In genomic region chr6:113386025-113386424, GRCm38 (mm10) we compare ENCODE assay signal across 23 mouse cellular contexts. TPM values are rescaled to one million over a fixed set of nuclear protein-coding genes. Genes with fewer than 3 reads are reported as not detected.
DNase-seq lines count a peak whose midpoint lies in the region; ATAC-seq and TF ChIP-seq lines count a peak whose summit lies in the region.
"Had no signal": no experiment of that assay in that cellular context is flagged by ENCODE, and none has a peak within 500 bp of the region (broad histone marks: within the 10 kb centered on the region; RNA-seq: fewer than 3 reads in every experiment).

No protein-coding gene starts in this region.

- no peak overlapping the region for H3K9ac ChIP-seq in forebrain, postnatal 0 days
- no peak overlapping the region for H3K9ac ChIP-seq in forebrain, embryonic 12.5 days
- no peak overlapping the region for H3K9ac ChIP-seq in liver, embryonic 13.5 days
- no peak overlapping the region for H3K9ac ChIP-seq in liver, embryonic 11.5 days (ENCODE audit: low read depth, low read length)
- no peak overlapping the region for H3K9ac ChIP-seq in intestine, embryonic 16.5 days (ENCODE audit: low read depth, low read length)
- H3K9ac ChIP-seq: liver, embryonic 14.5 days; lung, embryonic 15.5 days had no signal

- H3K4me3 ChIP-seq in forebrain, postnatal 0 days (ENCODE audit: low read depth, low read length), result no peak overlapping the region
- no peak overlapping the region for H3K4me3 ChIP-seq in forebrain, embryonic 12.5 days (replicated peaks)
- H3K4me3 ChIP-seq in liver, embryonic 13.5 days (replicated peaks), result no peak overlapping the region
- H3K4me3 ChIP-seq in liver, embryonic 11.5 days (ENCODE audit: low read depth, low read length), result no peak overlapping the region
- H3K4me3 ChIP-seq in intestine, embryonic 16.5 days (ENCODE audit: low read length), result no peak overlapping the region
- H3K4me3 ChIP-seq: lung, embryonic 15.5 days; midbrain, embryonic 10.5 days had no signal

- no peak for TF ChIP-seq POLR2A in brain, embryonic 14.5 days (IDR thresholded peaks at IDR 0.05; ENCODE audit: borderline replicate concordance, extremely low read depth, insufficient read depth, insufficient read length, poor library complexity, severe bottlenecking)

- H3K36me3 ChIP-seq in forebrain, postnatal 0 days (ENCODE audit: insufficient read depth), result peaks cover 86% of the 10 kb centered on the region
- peaks cover 89% of the 10 kb centered on the region for H3K36me3 ChIP-seq in forebrain, embryonic 12.5 days (replicated peaks)
- peaks cover 99% of the 10 kb centered on the region for H3K36me3 ChIP-seq in liver, embryonic 13.5 days
- H3K36me3 ChIP-seq in liver, embryonic 11.5 days (ENCODE audit: control insufficient read depth, insufficient read depth, low read length), result peaks cover 76% of the 10 kb centered on the region
- peaks cover 36% of the 10 kb centered on the region for H3K36me3 ChIP-seq in intestine, embryonic 16.5 days (ENCODE audit: control insufficient read depth, insufficient read depth, low read length)

- DNase-seq in forebrain, postnatal 0 days, result no peak
- no peak for DNase-seq in liver, embryonic 13.5 days
- no peak for DNase-seq in liver, embryonic 11.5 days (ENCODE audit: low spot score)
- DNase-seq in brain, embryonic 14.5 days (ENCODE audit: low read depth), result peak; percentile 23
- DNase-seq in gastrocnemius, postnatal 14 days, result no peak
- DNase-seq in kidney, postnatal 4 days, result no peak
- DNase-seq: adrenal gland, postnatal 14 days; cerebellum, adult 11 months; cerebellum, postnatal 25 days; embryo, embryonic 11 days; heart, adult 18-20 months; heart, postnatal 4 days; kidney, adult 18-20 months; lung, postnatal 4 days; right cerebral cortex, postnatal 14 days; thymus, adult 2 months had no signal

- intact Hi-C loops in gastrocnemius, postnatal 14 days (cut with DNase I; ENCODE audit: low total_unique reads), result no loop called here

- no peaks in the 10 kb centered on the region for H3K9me3 ChIP-seq in forebrain, postnatal 0 days (ENCODE audit: low read length)
- no peaks in the 10 kb centered on the region for H3K9me3 ChIP-seq in forebrain, embryonic 12.5 days
- no peaks in the 10 kb centered on the region for H3K9me3 ChIP-seq in liver, embryonic 13.5 days (replicated peaks)
- no peaks in the 10 kb centered on the region for H3K9me3 ChIP-seq in liver, embryonic 11.5 days (ENCODE audit: control insufficient read depth, low read length)
- H3K9me3 ChIP-seq in intestine, embryonic 16.5 days (ENCODE audit: control insufficient read depth, low read length), result no peaks in the 10 kb centered on the region
- H3K9me3 ChIP-seq: G1E; lung, embryonic 15.5 days; midbrain, embryonic 10.5 days had no signal

- no peak for TF ChIP-seq CTCF in forebrain, postnatal 0 days (IDR thresholded peaks at IDR 0.05; ENCODE audit: low read depth)
- no peak for TF ChIP-seq CTCF in brain, embryonic 14.5 days (IDR thresholded peaks at IDR 0.05; ENCODE audit: borderline replicate concordance, extremely low read depth, insufficient read depth, insufficient read length)

- H3K27me3 ChIP-seq in forebrain, postnatal 0 days (ENCODE audit: insufficient read depth, low read length), result no peaks in the 10 kb centered on the region
- H3K27me3 ChIP-seq in forebrain, embryonic 12.5 days, result no peaks in the 10 kb centered on the region
- peaks cover 6% of the 10 kb centered on the region; the same call in 1 of the 2 replicates for H3K27me3 ChIP-seq in liver, embryonic 13.5 days
- H3K27me3 ChIP-seq in liver, embryonic 11.5 days (replicated peaks; ENCODE audit: control insufficient read depth, insufficient read depth, low read length), result no peaks in the 10 kb centered on the region
- H3K27me3 ChIP-seq in intestine, embryonic 16.5 days (replicated peaks; ENCODE audit: control insufficient read depth, insufficient read depth, low read length), result no peaks in the 10 kb centered on the region
- H3K27me3 ChIP-seq: lung, embryonic 15.5 days had no signal

- ATAC-seq in forebrain, postnatal 0 days, result peak; percentile 38
- no peak for ATAC-seq in forebrain, embryonic 12.5 days (ENCODE audit: low FRiP score)
- ATAC-seq in liver, embryonic 13.5 days (ENCODE audit: low read depth), result no peak
- no peak for ATAC-seq in liver, embryonic 11.5 days (replicated peaks; ENCODE audit: low FRiP score)
- ATAC-seq in intestine, embryonic 16.5 days, result peak; percentile 18; the same call in 1 of the 2 replicates

- H3K4me2 ChIP-seq in forebrain, postnatal 0 days (ENCODE audit: low read depth), result no peak overlapping the region
- no peak overlapping the region for H3K4me2 ChIP-seq in forebrain, embryonic 12.5 days
- H3K4me2 ChIP-seq in liver, embryonic 13.5 days, result no peak overlapping the region
- no peak overlapping the region for H3K4me2 ChIP-seq in liver, embryonic 11.5 days
- H3K4me2 ChIP-seq in intestine, embryonic 16.5 days (ENCODE audit: low read depth, low read length), result no peak overlapping the region
- H3K4me2 ChIP-seq: lung, embryonic 15.5 days had no signal

- no peak overlapping the region for H3K27ac ChIP-seq in forebrain, postnatal 0 days (ENCODE audit: low read depth, low read length)
- H3K27ac ChIP-seq in forebrain, embryonic 12.5 days, result no peak overlapping the region
- 0 out of 2 replicates have a peak overlapping the region, but pooled peaks have one; percentile 5 for H3K27ac ChIP-seq in liver, embryonic 13.5 days
- no peak overlapping the region for H3K27ac ChIP-seq in liver, embryonic 11.5 days (ENCODE audit: low read depth, low read length)
- H3K27ac ChIP-seq in intestine, embryonic 16.5 days (ENCODE audit: low read length), result peak overlapping the region; percentile 46; the same call in 1 of the 2 replicates
- H3K27ac ChIP-seq: kidney, postnatal 0 days; liver, embryonic 14.5 days; lung, embryonic 15.5 days; midbrain, embryonic 10.5 days had no signal

- no peaks in the 10 kb centered on the region for H3K4me1 ChIP-seq in forebrain, postnatal 0 days (ENCODE audit: insufficient read depth)
- no peaks in the 10 kb centered on the region for H3K4me1 ChIP-seq in forebrain, embryonic 12.5 days
- H3K4me1 ChIP-seq in liver, embryonic 13.5 days (replicated peaks), result 0 out of 2 replicates have a peak, but pooled peaks cover 3% of the 10 kb centered on the region
- no peaks in the 10 kb centered on the region for H3K4me1 ChIP-seq in liver, embryonic 11.5 days (replicated peaks; ENCODE audit: control insufficient read depth, insufficient read depth, low read length)
- peaks cover 8% of the 10 kb centered on the region; the same call in 1 of the 2 replicates for H3K4me1 ChIP-seq in intestine, embryonic 16.5 days (ENCODE audit: control insufficient read depth, insufficient read depth, low read length)
- H3K4me1 ChIP-seq: lung, embryonic 15.5 days had no signal

- WGBS in forebrain, postnatal 0 days, result 86% methylated on average over 3 of the region's 3 CpGs
- 89% methylated on average over 3 of the region's 3 CpGs for WGBS in forebrain, embryonic 12.5 days
- WGBS in liver, embryonic 13.5 days (ENCODE audit: insufficient replicate concordance), result 73% methylated on average over 3 of the region's 3 CpGs
- WGBS in liver, embryonic 11.5 days, result 73% methylated on average over 3 of the region's 3 CpGs
- 48% methylated on average over 3 of the region's 3 CpGs for WGBS in intestine, embryonic 16.5 days

RNA-seq across cellular contexts. Expression of gene Ttll3, which starts 3.0 kb away (rescaled TPM):
- 12.9 and 14.0 TPM in 2 replicates for total RNA-seq in forebrain, postnatal 0 days (2014; rRNA removed)
- polyA plus RNA-seq in forebrain, postnatal 0 days (2015; fragmentation: Nextera tagmentation; extraction: Ambion mirVana), result 4.7 and 8.9 TPM in 2 replicates
- 6.5 and 7.0 TPM in 2 replicates for polyA plus RNA-seq in forebrain, embryonic 12.5 days (2016; fragmentation: Nextera tagmentation; extraction: Ambion mirVana)
- 0.62 and 0.85 TPM in 2 replicates for polyA plus RNA-seq in liver, embryonic 13.5 days (2015; fragmentation: Nextera tagmentation; extraction: Ambion mirVana)
- polyA plus RNA-seq in liver, embryonic 11.5 days (2014; fragmentation: Nextera tagmentation; extraction: Ambion mirVana), result 1.6 and 2.4 TPM in 2 replicates
- polyA plus RNA-seq in brain, embryonic 14.5 days (2012; rRNA removed), result 23.1 and 25.5 TPM in 2 replicates
- 3.0 and 3.3 TPM in 2 replicates for polyA plus RNA-seq in intestine, embryonic 16.5 days (2015; fragmentation: Nextera tagmentation; extraction: Ambion mirVana)
- 1 to 10 TPM; 1.3 TPM for total RNA-seq in gastrocnemius, postnatal 14 days (2021)

RNA-seq across cellular contexts. Expression of gene Arpc4, which starts 8.1 kb away (rescaled TPM):
- total RNA-seq in forebrain, postnatal 0 days (2014; rRNA removed), result 219 and 226 TPM in 2 replicates
- polyA plus RNA-seq in forebrain, postnatal 0 days (2015; fragmentation: Nextera tagmentation; extraction: Ambion mirVana), result 564 and 565 TPM in 2 replicates
- 327 and 333 TPM in 2 replicates for polyA plus RNA-seq in forebrain, embryonic 12.5 days (2016; fragmentation: Nextera tagmentation; extraction: Ambion mirVana)
- polyA plus RNA-seq in liver, embryonic 13.5 days (2015; fragmentation: Nextera tagmentation; extraction: Ambion mirVana), result 262 and 272 TPM in 2 replicates
- 239 and 241 TPM in 2 replicates for polyA plus RNA-seq in liver, embryonic 11.5 days (2014; fragmentation: Nextera tagmentation; extraction: Ambion mirVana)
- polyA plus RNA-seq in brain, embryonic 14.5 days (2012; rRNA removed), result 117 and 127 TPM in 2 replicates
- polyA plus RNA-seq in intestine, embryonic 16.5 days (2015; fragmentation: Nextera tagmentation; extraction: Ambion mirVana), result 449 and 456 TPM in 2 replicates
- 10 to 100 TPM; 66.6 to 66.9 TPM for total RNA-seq in gastrocnemius, postnatal 14 days (2021)

RNA-seq across cellular contexts. Expression of gene Tada3, which starts 8.3 kb away (rescaled TPM):
- total RNA-seq in forebrain, postnatal 0 days (2014; rRNA removed), result 28.5 and 34.7 TPM in 2 replicates
- 69.1 and 84.4 TPM in 2 replicates for polyA plus RNA-seq in forebrain, postnatal 0 days (2015; fragmentation: Nextera tagmentation; extraction: Ambion mirVana)
- polyA plus RNA-seq in forebrain, embryonic 12.5 days (2016; fragmentation: Nextera tagmentation; extraction: Ambion mirVana), result 67.6 and 70.7 TPM in 2 replicates
- polyA plus RNA-seq in liver, embryonic 13.5 days (2015; fragmentation: Nextera tagmentation; extraction: Ambion mirVana), result 22.6 TPM in 2 replicates
- polyA plus RNA-seq in liver, embryonic 11.5 days (2014; fragmentation: Nextera tagmentation; extraction: Ambion mirVana), result 43.8 and 49.7 TPM in 2 replicates
- 67.8 and 70.8 TPM in 2 replicates for polyA plus RNA-seq in brain, embryonic 14.5 days (2012; rRNA removed)
- polyA plus RNA-seq in intestine, embryonic 16.5 days (2015; fragmentation: Nextera tagmentation; extraction: Ambion mirVana), result 44.4 and 45.1 TPM in 2 replicates
- 10 to 100 TPM; 14.4 to 15.8 TPM for total RNA-seq in gastrocnemius, postnatal 14 days (2021)

RNA-seq across cellular contexts. Expression of gene Rpusd3, which starts 33.1 kb away (rescaled TPM):
- total RNA-seq in forebrain, postnatal 0 days (2014; rRNA removed), result 20.5 and 23.5 TPM in 2 replicates
- 16.9 and 20.4 TPM in 2 replicates for polyA plus RNA-seq in forebrain, postnatal 0 days (2015; fragmentation: Nextera tagmentation; extraction: Ambion mirVana)
- polyA plus RNA-seq in forebrain, embryonic 12.5 days (2016; fragmentation: Nextera tagmentation; extraction: Ambion mirVana), result 23.8 and 28.1 TPM in 2 replicates
- polyA plus RNA-seq in liver, embryonic 13.5 days (2015; fragmentation: Nextera tagmentation; extraction: Ambion mirVana), result 13.4 and 19.2 TPM in 2 replicates
- polyA plus RNA-seq in liver, embryonic 11.5 days (2014; fragmentation: Nextera tagmentation; extraction: Ambion mirVana), result 27.4 and 32.1 TPM in 2 replicates
- polyA plus RNA-seq in brain, embryonic 14.5 days (2012; rRNA removed), result 27.6 and 50.7 TPM in 2 replicates
- polyA plus RNA-seq in intestine, embryonic 16.5 days (2015; fragmentation: Nextera tagmentation; extraction: Ambion mirVana), result 32.4 and 35.5 TPM in 2 replicates
- total RNA-seq in gastrocnemius, postnatal 14 days (2021), result 10 to 100 TPM; 11.1 to 13.3 TPM

RNA-seq across cellular contexts. Expression of gene Camk1, which starts 42.2 kb away (rescaled TPM):
- total RNA-seq in forebrain, postnatal 0 days (2014; rRNA removed), result 119 and 131 TPM in 2 replicates
- 107 and 118 TPM in 2 replicates for polyA plus RNA-seq in forebrain, postnatal 0 days (2015; fragmentation: Nextera tagmentation; extraction: Ambion mirVana)
- polyA plus RNA-seq in forebrain, embryonic 12.5 days (2016; fragmentation: Nextera tagmentation; extraction: Ambion mirVana), result 57.9 and 59.1 TPM in 2 replicates
- 19.9 and 22.6 TPM in 2 replicates for polyA plus RNA-seq in liver, embryonic 13.5 days (2015; fragmentation: Nextera tagmentation; extraction: Ambion mirVana)
- 48.5 and 49.1 TPM in 2 replicates for polyA plus RNA-seq in liver, embryonic 11.5 days (2014; fragmentation: Nextera tagmentation; extraction: Ambion mirVana)
- polyA plus RNA-seq in brain, embryonic 14.5 days (2012; rRNA removed), result 62.7 and 64.7 TPM in 2 replicates
- 66.4 and 66.8 TPM in 2 replicates for polyA plus RNA-seq in intestine, embryonic 16.5 days (2015; fragmentation: Nextera tagmentation; extraction: Ambion mirVana)
- total RNA-seq in gastrocnemius, postnatal 14 days (2021), result 10 to 100 TPM; 28.7 to 31.9 TPM

Comparison
In these comparisons a context has a peak if more than half of its experiments do, and no peak if none do; other contexts are left out.
1. ATAC-seq: peak in forebrain, postnatal 0 days (single experiment) and intestine, embryonic 16.5 days (single experiment); none in forebrain, embryonic 12.5 days (single experiment), liver, embryonic 13.5 days (single experiment) and liver, embryonic 11.5 days (single experiment).
2. H3K27ac ChIP-seq: peak in liver, embryonic 13.5 days (single experiment) and intestine, embryonic 16.5 days (single experiment); none in forebrain, postnatal 0 days (single experiment), forebrain, embryonic 12.5 days (single experiment) and liver, embryonic 11.5 days (single experiment).